Mouse (Mus musculus): ENCODE data around the gene Chrne. TPM values are rescaled to one million over a fixed set of nuclear protein-coding genes. Genes with fewer than 3 reads are reported as not detected.

Chrne gene
- polyA plus RNA-seq, 1 experiment from 2014 or later: 0.65 TPM

DNA sequence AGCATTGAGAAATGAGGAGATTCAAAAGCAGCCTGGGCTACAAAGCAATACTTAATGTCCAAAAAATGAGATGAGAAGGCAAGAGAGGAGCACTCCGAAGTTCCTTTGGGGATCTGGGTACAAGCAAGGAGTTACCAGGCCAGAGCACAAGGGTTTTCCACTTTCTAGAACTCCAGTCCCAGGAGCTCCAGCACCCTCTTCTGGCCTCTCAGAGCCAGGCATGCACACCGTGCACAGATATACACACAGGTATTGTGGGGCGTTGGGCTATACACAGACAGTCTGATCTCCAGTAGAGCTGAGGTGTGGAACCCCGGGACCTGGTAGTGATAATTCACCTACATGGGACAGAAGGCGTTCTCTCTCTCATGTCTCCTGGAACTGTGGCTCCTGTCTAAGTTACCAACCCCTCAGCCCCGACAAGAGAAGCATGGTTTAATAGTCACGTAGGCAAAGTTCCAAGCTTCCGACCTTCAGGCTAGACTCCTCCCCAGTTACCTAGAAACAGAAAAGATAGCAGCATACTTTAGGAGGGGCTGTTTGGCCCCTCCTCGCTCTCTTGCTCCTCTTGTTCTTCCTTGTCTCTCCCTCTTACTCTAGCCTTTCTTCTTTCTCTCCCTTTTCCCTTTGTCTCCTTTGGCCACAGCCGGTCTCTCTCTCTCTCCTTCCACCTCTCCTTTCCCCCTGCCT is 4.2 kb upstream of the Chrne start:
- no peak overlapping the region for H3K9ac ChIP-seq
- H3K27me3 ChIP-seq: no peaks in the 10 kb centered on the region
- no peaks in the 10 kb centered on the region for H3K9me3 ChIP-seq (replicated peaks)
- no peak overlapping the region for H3K4me3 ChIP-seq (replicated peaks)
- H3K27ac ChIP-seq (replicated peaks): no peak overlapping the region
- H3K4me2 ChIP-seq (replicated peaks): no peak overlapping the region
- H3K4me1 ChIP-seq: no peaks in the 10 kb centered on the region
- no peaks in the 10 kb centered on the region for H3K36me3 ChIP-seq
- no peak for ATAC-seq (ENCODE audit: insufficient number of reproducible peaks, low FRiP score, low TSS enrichment, low read depth)
- WGBS: 78% methylated on average over 10 of the region's 10 CpGs

DNA sequence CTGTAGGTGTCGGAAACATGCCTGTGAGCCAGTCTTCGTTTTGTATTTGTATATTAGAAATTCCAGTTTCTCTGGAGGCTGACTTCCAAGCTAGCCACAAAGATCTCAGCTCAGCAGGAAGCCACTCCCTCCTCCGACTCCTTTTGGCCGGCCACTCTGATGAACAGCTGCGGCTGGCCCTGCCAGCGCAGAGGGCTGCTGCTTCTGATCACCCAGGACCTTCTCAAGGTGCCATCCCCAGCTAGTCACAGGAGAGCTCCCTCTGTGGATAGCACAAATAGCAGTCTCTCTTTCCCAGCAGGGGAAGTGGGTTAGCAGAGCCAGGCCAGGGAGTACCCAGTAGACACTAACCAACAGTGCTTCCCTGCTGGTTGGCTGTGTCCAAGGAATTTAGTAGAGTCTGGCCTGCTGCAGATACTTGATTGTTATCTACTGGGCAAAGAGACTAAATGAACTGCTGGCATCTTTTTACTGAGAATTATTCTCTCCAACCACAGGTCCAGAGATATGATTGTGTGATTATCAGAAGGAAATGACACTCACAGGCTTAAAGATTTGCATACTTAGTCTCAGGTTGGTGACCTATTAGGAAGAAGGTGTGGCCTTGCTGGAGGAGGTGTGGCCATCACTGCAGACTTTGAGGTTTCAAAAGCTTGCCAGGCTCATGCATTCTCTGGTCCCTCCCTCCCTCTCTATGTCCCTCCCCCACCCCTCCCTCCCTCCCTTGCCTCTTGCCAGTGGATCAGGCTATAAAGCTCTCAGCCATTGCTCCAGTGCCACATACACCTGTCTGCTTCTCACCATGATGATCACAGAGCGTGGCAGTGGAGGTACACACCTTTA is 3.2 kb upstream of the Chrne start:
- no peak for ATAC-seq (ENCODE audit: insufficient number of reproducible peaks, low FRiP score, low TSS enrichment, low read depth)
- Histone ChIP-seq H3K36me3 (no peaks in the 10 kb centered on the region), H3K4me1 (no peaks in the 10 kb centered on the region), H3K9me3 (replicated peaks) (no peaks in the 10 kb centered on the region), H3K9ac (no peak overlapping the region), H3K27ac (replicated peaks) (no peak overlapping the region), H3K4me3 (replicated peaks) (no peak overlapping the region), H3K27me3 (no peaks in the 10 kb centered on the region), H3K4me2 (replicated peaks) (no peak overlapping the region)
- 39% methylated on average over 7 of the region's 7 CpGs for WGBS

DNA sequence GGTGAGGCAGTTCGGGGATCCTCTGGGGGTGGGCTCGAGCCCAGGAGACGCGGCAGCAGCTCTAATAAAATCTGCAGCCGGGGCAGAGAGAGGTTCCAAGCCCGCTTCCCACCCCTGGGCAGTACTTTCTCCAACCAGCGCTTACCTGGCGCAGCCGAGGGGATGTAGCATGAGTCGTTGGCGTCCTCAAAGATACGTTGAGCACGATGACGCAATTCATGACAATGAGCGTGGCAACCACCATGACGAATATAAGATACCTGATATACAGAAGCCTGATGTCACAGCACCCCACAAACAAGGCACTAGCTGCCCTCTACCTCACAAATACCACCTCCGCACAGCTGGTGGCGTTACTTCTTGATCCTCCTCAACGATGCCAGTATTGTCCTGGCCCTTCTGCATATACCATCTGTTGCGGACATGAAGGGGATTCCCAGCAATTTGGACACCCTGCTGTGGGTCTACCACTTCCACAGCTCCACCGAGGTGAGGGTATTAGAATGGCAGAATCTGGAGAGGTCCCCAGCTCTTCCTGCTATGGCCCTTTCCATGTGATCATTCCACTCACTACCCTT is 3.4 kb downstream of the Chrne start, which contains the start of gene 4930544D05Rik:
TSS of gene 4930544D05Rik (plus strand) at position 333 of the 578 bp plus-strand sequence.
- Histone ChIP-seq H3K27ac (replicated peaks) (peak within 1 kb of the TSS; percentile 52), H3K36me3 (peaks cover 28% of the 10 kb centered on the region), H3K4me2 (replicated peaks) (peak within 1 kb of the TSS; percentile 83), H3K9me3 (replicated peaks) (no peaks in the 10 kb centered on the region), H3K9ac (peak within 1 kb of the TSS; percentile 45), H3K27me3 (no peaks in the 10 kb centered on the region), H3K4me1 (peaks cover 14% of the 10 kb centered on the region), H3K4me3 (replicated peaks) (peak within 1 kb of the TSS; percentile 42)
- ATAC-seq (ENCODE audit: insufficient number of reproducible peaks, low FRiP score, low TSS enrichment, low read depth): peak; percentile 13; the same call in 1 of the 2 replicates
- 14% methylated on average over 21 of the region's 21 CpGs for WGBS

DNA sequence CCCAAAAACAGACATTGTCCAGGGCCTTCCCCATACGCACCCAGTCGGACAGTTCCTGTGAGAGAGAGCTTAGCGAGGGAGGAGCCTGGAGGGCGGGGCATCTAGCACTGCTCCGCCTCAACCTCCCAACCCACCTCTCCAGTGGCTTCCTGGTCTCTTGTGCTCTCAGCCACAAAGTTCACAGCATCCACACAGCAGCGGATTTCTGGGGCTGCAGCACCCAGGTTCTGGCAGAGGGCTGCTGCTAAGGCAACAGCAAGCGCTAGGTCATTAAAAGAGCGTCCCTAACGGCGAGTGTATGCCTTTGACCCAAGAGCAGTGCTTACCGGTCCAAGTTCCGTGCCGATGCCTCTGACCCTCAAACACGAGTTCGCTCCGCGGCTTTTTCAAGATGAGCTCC is 3.9 kb downstream of the Chrne start:
- Histone ChIP-seq H3K36me3 (peaks cover 34% of the 10 kb centered on the region), H3K27me3 (no peaks in the 10 kb centered on the region), H3K9me3 (replicated peaks) (no peaks in the 10 kb centered on the region), H3K9ac (peak overlapping the region; percentile 45), H3K27ac (replicated peaks) (peak overlapping the region; percentile 52), H3K4me2 (replicated peaks) (peak overlapping the region; percentile 83), H3K4me3 (replicated peaks) (peak overlapping the region; percentile 42), H3K4me1 (peaks cover 14% of the 10 kb centered on the region)
- WGBS: 2% methylated on average over 17 of the region's 17 CpGs
- peak; percentile 79; the same call in 1 of the 2 replicates for ATAC-seq (ENCODE audit: insufficient number of reproducible peaks, low FRiP score, low TSS enrichment, low read depth)

DNA sequence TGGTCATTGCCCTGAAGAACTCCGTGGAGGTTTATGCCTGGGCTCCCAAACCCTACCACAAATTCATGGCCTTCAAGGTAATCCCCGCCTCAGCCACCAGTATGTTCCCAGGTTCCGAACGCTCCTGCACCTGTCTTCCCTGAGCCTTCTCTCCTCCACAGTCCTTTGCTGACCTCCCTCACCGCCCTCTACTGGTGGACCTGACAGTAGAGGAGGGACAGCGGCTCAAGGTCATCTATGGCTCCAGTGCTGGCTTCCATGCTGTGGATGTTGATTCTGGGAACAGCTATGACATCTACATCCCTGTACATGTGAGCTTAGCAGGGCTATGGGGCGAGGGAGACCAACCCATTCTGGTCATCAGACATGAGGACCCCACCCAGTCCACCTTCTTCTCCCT is 6.5 kb downstream of the Chrne start:
- Histone ChIP-seq H3K4me1 (peaks cover 14% of the 10 kb centered on the region), H3K4me2 (replicated peaks) (no peak overlapping the region), H3K27ac (replicated peaks) (no peak overlapping the region), H3K9ac (no peak overlapping the region), H3K9me3 (replicated peaks) (no peaks in the 10 kb centered on the region), H3K4me3 (replicated peaks) (no peak overlapping the region), H3K27me3 (no peaks in the 10 kb centered on the region), H3K36me3 (peaks cover 59% of the 10 kb centered on the region)
- no peak for ATAC-seq (ENCODE audit: insufficient number of reproducible peaks, low FRiP score, low TSS enrichment, low read depth)
- 74% methylated on average over 7 of the region's 7 CpGs for WGBS

DNA sequence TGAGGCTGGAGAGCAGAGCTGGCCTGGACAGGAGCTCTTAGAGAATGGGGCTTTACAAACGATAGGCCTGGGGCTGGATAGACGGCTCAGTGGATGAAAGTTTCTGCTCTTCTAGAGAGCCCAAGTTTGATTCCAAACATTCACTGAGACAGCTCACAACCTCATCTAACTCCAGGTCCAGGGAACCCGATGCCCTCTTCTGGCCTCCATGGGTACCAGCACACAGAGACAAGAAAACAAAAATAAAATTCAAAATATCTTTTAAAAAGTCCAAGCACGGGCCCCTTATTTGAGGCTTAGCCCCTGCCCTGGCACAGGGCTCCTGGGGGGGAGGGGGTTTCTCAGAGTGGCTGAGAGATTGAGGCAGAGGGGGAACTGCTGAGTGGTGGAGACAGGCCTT is 8.3 kb downstream of the Chrne start:
- Histone ChIP-seq H3K9ac (no peak overlapping the region), H3K27ac (replicated peaks) (no peak overlapping the region), H3K27me3 (no peaks in the 10 kb centered on the region), H3K36me3 (peaks cover 77% of the 10 kb centered on the region), H3K4me3 (replicated peaks) (no peak overlapping the region), H3K9me3 (replicated peaks) (no peaks in the 10 kb centered on the region), H3K4me1 (peaks cover 12% of the 10 kb centered on the region), H3K4me2 (replicated peaks) (no peak overlapping the region)
- WGBS: 84% methylated on average over 4 of the region's 4 CpGs
- no peak for ATAC-seq (ENCODE audit: insufficient number of reproducible peaks, low FRiP score, low TSS enrichment, low read depth)

DNA sequence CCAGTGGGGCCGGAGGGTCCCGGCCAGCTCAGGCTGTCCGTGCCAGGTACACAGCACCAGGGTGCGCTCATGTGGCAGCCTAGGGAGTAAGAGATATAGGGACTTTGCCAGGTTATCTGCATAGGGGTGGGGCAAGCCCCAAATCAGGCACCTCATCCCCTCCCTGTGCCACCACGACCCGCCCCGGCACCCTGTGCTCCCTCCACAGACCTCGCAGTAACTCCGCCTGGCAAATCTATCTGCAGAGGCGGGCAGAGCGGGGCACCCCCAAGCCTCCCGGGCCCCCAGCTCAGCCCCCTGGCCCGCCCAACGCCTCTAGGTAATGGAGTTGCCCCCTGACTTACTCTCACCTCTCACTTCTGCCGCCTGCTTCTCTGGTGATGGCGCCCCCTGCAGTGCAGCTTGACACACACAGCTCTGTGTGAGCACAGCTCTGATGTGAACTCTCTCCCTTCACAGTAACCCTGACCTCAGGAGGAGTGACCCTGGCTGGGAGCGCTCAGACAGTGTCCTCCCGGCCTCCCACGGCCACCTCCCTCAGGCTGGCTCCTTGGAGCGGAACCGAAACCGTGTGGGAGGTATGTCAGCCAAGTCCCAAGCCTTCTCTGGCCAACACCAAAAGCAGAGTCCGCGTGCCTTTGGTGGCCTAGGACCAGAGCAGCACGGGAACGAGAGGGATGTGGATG is 10.5 kb downstream of the Chrne start:
- ATAC-seq (ENCODE audit: insufficient number of reproducible peaks, low FRiP score, low TSS enrichment, low read depth): no peak
- whole genome bisulfite sequencing: 85% methylated on average over 26 of the region's 26 CpGs
- Histone ChIP-seq H3K27me3 (no peaks in the 10 kb centered on the region), H3K9ac (no peak overlapping the region), H3K36me3 (peaks cover 98% of the 10 kb centered on the region), H3K4me2 (replicated peaks) (no peak overlapping the region), H3K27ac (replicated peaks) (no peak overlapping the region), H3K4me3 (replicated peaks) (no peak overlapping the region), H3K9me3 (replicated peaks) (no peaks in the 10 kb centered on the region), H3K4me1 (no peaks in the 10 kb centered on the region)

DNA sequence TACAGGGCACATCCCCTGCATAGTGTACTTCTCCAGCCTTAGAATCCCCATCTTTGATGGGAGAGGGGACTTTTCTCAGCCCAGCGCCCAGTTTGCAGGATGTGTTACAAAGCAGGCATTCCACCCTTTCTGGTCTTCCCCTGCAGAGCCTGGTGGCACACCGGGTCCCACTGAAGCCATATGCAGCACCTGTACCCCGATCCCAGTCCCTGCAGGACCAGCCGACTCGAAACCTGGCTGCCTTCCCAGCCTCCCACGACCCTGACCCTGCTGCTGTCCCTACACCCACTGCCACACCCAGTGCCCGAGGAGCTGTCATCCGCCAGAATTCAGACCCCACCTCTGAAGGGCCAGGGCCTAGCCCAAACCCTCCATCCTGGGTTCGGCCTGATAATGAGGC is 11.4 kb downstream of the Chrne start:
- no peak for ATAC-seq (ENCODE audit: insufficient number of reproducible peaks, low FRiP score, low TSS enrichment, low read depth)
- Histone ChIP-seq H3K4me1 (no peaks in the 10 kb centered on the region), H3K36me3 (peaks cover 99% of the 10 kb centered on the region), H3K4me3 (replicated peaks) (no peak overlapping the region), H3K27me3 (no peaks in the 10 kb centered on the region), H3K9me3 (replicated peaks) (no peaks in the 10 kb centered on the region), H3K27ac (replicated peaks) (no peak overlapping the region), H3K9ac (no peak overlapping the region), H3K4me2 (replicated peaks) (no peak overlapping the region)
- WGBS: 83% methylated on average over 9 of the region's 9 CpGs

DNA sequence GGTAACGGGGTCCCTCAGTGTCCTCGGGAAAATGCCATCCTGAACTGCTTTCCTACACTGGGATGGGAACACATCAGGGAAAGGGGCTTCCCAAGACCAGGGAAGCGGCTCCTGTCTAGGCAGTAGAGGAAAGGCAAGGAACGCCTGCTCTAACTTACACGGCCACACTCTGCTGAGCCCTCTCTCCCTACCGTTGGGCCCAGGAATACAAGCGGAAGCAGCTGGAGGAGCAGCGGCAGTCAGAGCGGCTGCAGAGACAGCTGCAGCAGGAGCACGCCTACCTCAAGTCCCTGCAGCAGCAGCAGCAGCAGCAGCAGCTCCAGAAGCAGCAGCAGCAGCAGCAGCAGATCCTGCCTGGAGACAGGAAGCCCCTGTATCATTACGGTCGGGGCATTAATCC is 12.3 kb downstream of the Chrne start:
- H3K27ac ChIP-seq (replicated peaks): no peak overlapping the region
- H3K27me3 ChIP-seq: no peaks in the 10 kb centered on the region
- H3K4me1 ChIP-seq: no peaks in the 10 kb centered on the region
- no peak for ATAC-seq (ENCODE audit: insufficient number of reproducible peaks, low FRiP score, low TSS enrichment, low read depth)
- peaks cover 92% of the 10 kb centered on the region for H3K36me3 ChIP-seq
- no peaks in the 10 kb centered on the region for H3K9me3 ChIP-seq (replicated peaks)
- 58% methylated on average over 12 of the region's 12 CpGs for WGBS
- no peak overlapping the region for H3K4me2 ChIP-seq (replicated peaks)
- H3K9ac ChIP-seq: no peak overlapping the region
- H3K4me3 ChIP-seq (replicated peaks): no peak overlapping the region

DNA sequence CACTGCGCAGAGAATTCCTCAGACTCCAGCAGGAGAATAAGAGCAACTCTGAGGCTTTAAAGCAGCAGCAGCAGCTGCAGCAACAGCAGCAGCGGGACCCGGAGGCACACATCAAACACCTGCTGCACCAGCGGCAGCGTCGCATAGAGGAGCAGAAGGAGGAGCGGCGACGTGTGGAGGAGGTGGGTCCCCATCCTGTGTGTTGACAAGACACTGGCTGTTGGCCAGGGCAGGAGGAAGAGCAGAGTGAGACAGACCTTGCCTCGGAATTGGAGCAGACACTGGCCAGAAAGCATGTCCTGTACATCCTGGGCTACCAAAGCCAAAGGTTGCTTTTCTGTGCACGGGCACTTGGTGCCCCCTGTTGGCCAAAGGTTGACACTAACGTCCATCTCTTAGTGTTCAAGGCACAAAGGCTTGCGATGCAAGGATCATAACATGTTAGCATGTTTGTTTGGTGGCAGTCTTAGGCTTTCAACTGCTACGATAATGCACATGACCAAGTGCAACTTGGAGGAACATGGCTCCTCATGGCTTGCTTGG is 13.9 kb downstream of the Chrne start:
- no peak for ATAC-seq (ENCODE audit: insufficient number of reproducible peaks, low FRiP score, low TSS enrichment, low read depth)
- whole genome bisulfite sequencing: 53% methylated on average over 14 of the region's 14 CpGs
- Histone ChIP-seq H3K27ac (replicated peaks) (no peak overlapping the region), H3K4me2 (replicated peaks) (no peak overlapping the region), H3K4me1 (no peaks in the 10 kb centered on the region), H3K4me3 (replicated peaks) (no peak overlapping the region), H3K9me3 (replicated peaks) (no peaks in the 10 kb centered on the region), H3K9ac (no peak overlapping the region), H3K27me3 (no peaks in the 10 kb centered on the region), H3K36me3 (peaks cover 80% of the 10 kb centered on the region)

Measured in embryonic facial prominence, embryonic 15.5 days (tissue).